Mouse (Mus musculus): ENCODE results near the gene Gm960.

- TF ChIP-seq POLR2A (IDR thresholded peaks at IDR 0.05; ENCODE audit: low read depth, low read length) (no peak), CTCF (IDR thresholded peaks at IDR 0.05; ENCODE audit: extremely low read depth, insufficient read length, insufficient replicate concordance, low read depth, low read length) (no peak)
These were observed 77.7 kb downstream of the Gm960 start for GRCm38 (mm10) chr19:4620721-4621120.
